Mouse (Mus musculus) stomach, postnatal 0 days (tissue): ENCODE data around the gene Lrrc43. TPM values are rescaled to one million over a fixed set of nuclear protein-coding genes. Genes with fewer than 3 reads are reported as not detected.

Experiments used
- ATAC-seq: fragments of 200-750 bp; cut with Nextera tagmentation; 2 replicates; pipeline ENCODE4 v1.8.0; 2017; ENCODE audit not compliant: low FRiP score, low TSS enrichment
- DNase-seq: peaks from one replicate; pipeline ENCODE4 v3.0.0-alpha.2; 2016; ENCODE audit warnings: low spot score
- H3K27ac ChIP-seq: fragments of 300-500 bp; sonication (generic); replicated peaks from 2 replicates; pipeline ENCODE4 v1.5.1; 2014; ENCODE audit warnings: mild to moderate bottlenecking, control low read depth
- H3K27me3 ChIP-seq: fragments of 300-500 bp; sonication (generic); 2 replicates; pipeline ENCODE4 v1.6.1; 2014; ENCODE audit warnings: low read length; ENCODE audit not compliant: control insufficient read depth, insufficient read depth
- H3K36me3 ChIP-seq: fragments of 300-500 bp; sonication (generic); 2 replicates; pipeline ENCODE4 v1.6.1; 2014; ENCODE audit warnings: low read length, mixed read lengths; ENCODE audit not compliant: control insufficient read depth, insufficient read depth
- H3K4me1 ChIP-seq: fragments of 300-500 bp; sonication (generic); replicated peaks from 2 replicates; pipeline ENCODE4 v1.6.1; 2014; ENCODE audit warnings: antibody characterized with exemption; ENCODE audit not compliant: control insufficient read depth, insufficient read depth
- H3K4me2 ChIP-seq: fragments of 300-500 bp; sonication (generic); replicated peaks from 2 replicates; pipeline ENCODE4 v1.6.1; 2014; ENCODE audit warnings: low read depth, mild to moderate bottlenecking, control low read depth, moderate library complexity
- H3K4me3 ChIP-seq: fragments of 300-500 bp; sonication (generic); 2 replicates; pipeline ENCODE4 v1.5.1; 2014; ENCODE audit warnings: low read depth, low read length, control low read depth
- H3K9ac ChIP-seq: fragments of 300-500 bp; sonication (generic); 2 replicates; pipeline ENCODE4 v1.6.1; 2014; ENCODE audit warnings: mild to moderate bottlenecking, low read length, control low read depth, mixed read lengths
- H3K9me3 ChIP-seq: fragments of 300-500 bp; sonication (generic); 2 replicates; pipeline ENCODE4 v1.6.1; 2016; ENCODE audit warnings: low read length; ENCODE audit not compliant: control insufficient read depth
- CTCF ChIP-seq: IDR thresholded peaks from 2 replicates; pipeline ENCODE4 v1.5.1; 2016; ENCODE audit warnings: antibody characterized with exemption, low read depth, mild to moderate bottlenecking, moderate library complexity
- EP300 ChIP-seq: optimal IDR thresholded peaks from 2 replicates; pipeline ENCODE3; 2016; ENCODE audit warnings: antibody characterized with exemption
- WGBS: fragments of 180-500 bp; shearing (Covaris S2); extraction: QIAGEN DNeasy Blood & Tissue Kit; methylation state at CpG from one replicate; pipeline ENCODE4 v1.1.7; 2014; 5-methylcytosine and 5-hydroxymethylcytosine counted together
- microRNA-seq: library from miRNA; unstranded; fragments of <30 nt; microRNA quantifications from one replicate; pipeline ENCODE4, GENCODE M21; 2016
- polyA plus RNA-seq: library from polyadenylated mRNA; unstranded; fragments of >200 nt; fragmentation: Nextera tagmentation; extraction: Ambion mirVana; gene quantifications from 2 replicates; pipeline ENCODE4 v1.2.1, GENCODE M21; 2015

The Lrrc43 gene
- polyA plus RNA-seq, 1 experiment from 2014 or later, result not detected

- DNase-seq (no peak), ATAC-seq (no peak)
- no peaks in the 10 kb centered on the region for H3K27me3 ChIP-seq
- H3K4me2 ChIP-seq, result no peak overlapping the region
- H3K4me3 ChIP-seq, result no peak overlapping the region
- no peak overlapping the region for H3K9ac ChIP-seq
- TF ChIP-seq CTCF (no peak), EP300 (no peak)
- no peaks in the 10 kb centered on the region for H3K9me3 ChIP-seq
- peaks cover 7% of the 10 kb centered on the region; the same call in 1 of the 2 replicates for H3K36me3 ChIP-seq
- WGBS, result 90% methylated on average over 9 of the region's 9 CpGs
- no peak overlapping the region for H3K27ac ChIP-seq
- H3K4me1 ChIP-seq, result 0 out of 2 replicates have a peak, but pooled peaks cover 5% of the 10 kb centered on the region
These were observed 36.9 kb downstream of the Lrrc43 start for GRCm38 (mm10) chr5:123525916-123526495.

- no peak overlapping the region for H3K4me2 ChIP-seq
- H3K36me3 ChIP-seq, result peaks cover 22% of the 10 kb centered on the region
- H3K9me3 ChIP-seq, result no peaks in the 10 kb centered on the region
- no peak overlapping the region for H3K4me3 ChIP-seq
- ATAC-seq (no peak), DNase-seq (no peak)
- no peak overlapping the region for H3K9ac ChIP-seq
- no peak for TF ChIP-seq EP300
- no peak for TF ChIP-seq CTCF
- WGBS, result 67% methylated on average over 7 of the region's 7 CpGs
- no peaks in the 10 kb centered on the region for H3K27me3 ChIP-seq
- 0 out of 2 replicates have a peak, but pooled peaks cover 2% of the 10 kb centered on the region for H3K4me1 ChIP-seq
- no peak overlapping the region for H3K27ac ChIP-seq
These were observed 39.5 kb downstream of the Lrrc43 start for GRCm38 (mm10) chr5:123528641-123529040.

- no peak for TF ChIP-seq CTCF
- no peak for TF ChIP-seq EP300
- DNase-seq, result no peak
- Histone ChIP-seq H3K27me3 (no peaks in the 10 kb centered on the region), H3K27ac (no peak overlapping the region), H3K4me2 (no peak overlapping the region), H3K9me3 (no peaks in the 10 kb centered on the region), H3K9ac (no peak overlapping the region), H3K4me1 (no peaks in the 10 kb centered on the region), H3K4me3 (no peak overlapping the region), H3K36me3 (peaks cover 25% of the 10 kb centered on the region)
- ATAC-seq, result no peak
- 86% methylated on average over 8 of the region's 8 CpGs for WGBS
These were observed 41.0 kb downstream of the Lrrc43 start for GRCm38 (mm10) chr5:123530056-123530455.

- Histone ChIP-seq H3K27me3 (no peaks in the 10 kb centered on the region), H3K4me1 (no peaks in the 10 kb centered on the region), H3K9ac (no peak overlapping the region), H3K27ac (no peak overlapping the region), H3K9me3 (no peaks in the 10 kb centered on the region), H3K4me3 (no peak overlapping the region), H3K4me2 (no peak overlapping the region), H3K36me3 (peaks cover 27% of the 10 kb centered on the region)
- TF ChIP-seq EP300 (no peak), CTCF (no peak)
- 96% methylated on average over 10 of the region's 10 CpGs for WGBS
- DNase-seq (no peak), ATAC-seq (no peak)
These were observed 44.7 kb downstream of the Lrrc43 start for GRCm38 (mm10) chr5:123533801-123534200.

GRCm38 (mm10) chr5:123555693-123556092 lies 66.6 kb downstream of the Lrrc43 start:
- 90% methylated on average over 7 of the region's 7 CpGs for WGBS
- Histone ChIP-seq H3K9me3 (no peaks in the 10 kb centered on the region), H3K36me3 (peaks cover 10% of the 10 kb centered on the region), H3K9ac (no peak overlapping the region), H3K4me1 (no peaks in the 10 kb centered on the region), H3K4me2 (no peak overlapping the region), H3K4me3 (no peak overlapping the region), H3K27me3 (no peaks in the 10 kb centered on the region), H3K27ac (no peak overlapping the region)
- TF ChIP-seq EP300 (no peak), CTCF (no peak)
- DNase-seq (no peak), ATAC-seq (no peak)

GRCm38 (mm10) chr5:123556451-123556850 lies 67.3 kb downstream of the Lrrc43 start:
- Histone ChIP-seq H3K4me2 (no peak overlapping the region), H3K4me3 (no peak overlapping the region), H3K27ac (no peak overlapping the region), H3K9me3 (no peaks in the 10 kb centered on the region), H3K36me3 (peaks cover 10% of the 10 kb centered on the region), H3K9ac (no peak overlapping the region), H3K27me3 (no peaks in the 10 kb centered on the region), H3K4me1 (no peaks in the 10 kb centered on the region)
- no peak for DNase-seq
- no peak for ATAC-seq
- 59% methylated on average over 2 of the region's 2 CpGs for WGBS
- no peak for TF ChIP-seq EP300

Small RNA genes lying within 50 kb of the gene (microRNA-seq; reads per million reads assigned to microRNA genes)
- not detected for gene Mir7647

Other genes with a start within 250 kb of the Lrrc43 start
- gene Wdr66, start 237.2 kb upstream of the Lrrc43 start, polyA plus RNA-seq, result 0.22 and 0.30 TPM in 2 replicates
- 5.9 and 6.4 TPM in 2 replicates for gene Bcl7a, start 145.5 kb upstream of the Lrrc43 start, polyA plus RNA-seq
- gene Mlxip, start 94.5 kb upstream of the Lrrc43 start, polyA plus RNA-seq, result 10.5 and 13.2 TPM in 2 replicates
- gene Il31, start 184 bp downstream of the Lrrc43 start, polyA plus RNA-seq, result not detected in 2 replicates
- gene B3gnt4, start 21.2 kb downstream of the Lrrc43 start, polyA plus RNA-seq, result 0.13 TPM in 2 replicates
- 70.6 and 70.8 TPM in 2 replicates for gene Diablo, start 34.9 kb downstream of the Lrrc43 start, polyA plus RNA-seq
- 5.6 and 7.0 TPM in 2 replicates for gene Gm49027, start 36.2 kb downstream of the Lrrc43 start, polyA plus RNA-seq
- gene Vps33a, start 83.7 kb downstream of the Lrrc43 start, polyA plus RNA-seq, result 12.1 and 14.6 TPM in 2 replicates
- 36.1 and 41.4 TPM in 2 replicates for gene Clip1, start 195.3 kb downstream of the Lrrc43 start, polyA plus RNA-seq
- 26.1 and 27.3 TPM in 2 replicates for gene Zcchc8, start 231.8 kb downstream of the Lrrc43 start, polyA plus RNA-seq